Mouse (Mus musculus) thymus, postnatal 4 days (tissue): Measurements from ENCODE around the gene Lag3.

Source experiments
- DNase-seq: peaks from one replicate; pipeline ENCODE4 v3.0.0; 2021

Lag3 gene

GRCm38 (mm10) chr6:124858561-124859318 is 52.8 kb downstream of the Lag3 start:
- DNase-seq = no peak

- DNase-seq = peak; percentile 38
These were observed 53.5 kb downstream of the Lag3 start for GRCm38 (mm10) chr6:124857840-124858530.

GRCm38 (mm10) chr6:124856916-124857839 is 54.3 kb downstream of the Lag3 start, which contains the start of gene P3h3:
Gene P3h3, minus strand, starts transcription at chr6:124857752.
- peak; percentile 86 for DNase-seq

- no peak for DNase-seq
These were observed 55.2 kb downstream of the Lag3 start for GRCm38 (mm10) chr6:124856321-124856720.

- no peak for DNase-seq
These were observed 56.9 kb downstream of the Lag3 start for GRCm38 (mm10) chr6:124854647-124855046.
